Mouse (Mus musculus) brain, embryonic 14.5 days (tissue): ENCODE results near the gene Gm28372.

Experiments used
- CTCF ChIP-seq: fragments of 200-500 bp; IDR thresholded peaks from 2 replicates; pipeline ENCODE4 v1.5.1; 2012; ENCODE audit warnings: inconsistent platforms, mild to moderate bottlenecking, moderate library complexity, borderline replicate concordance; ENCODE audit not compliant: insufficient read depth, insufficient read length; ENCODE audit errors: extremely low read depth
- POLR2A ChIP-seq: fragments of 200-500 bp; IDR thresholded peaks from 2 replicates; pipeline ENCODE4 v1.6.1; 2012; ENCODE audit warnings: mild to moderate bottlenecking, inconsistent platforms, borderline replicate concordance; ENCODE audit not compliant: poor library complexity, insufficient read depth, insufficient read length, severe bottlenecking; ENCODE audit errors: extremely low read depth

- TF ChIP-seq CTCF (no peak), POLR2A (no peak)
Observed at GRCm38 (mm10) chr2:130392836-130393235, 12.2 kb upstream of the Gm28372 start.
